Comparison of ENCODE assay signal across 12 mouse cellular contexts in the genomic region with DNA sequence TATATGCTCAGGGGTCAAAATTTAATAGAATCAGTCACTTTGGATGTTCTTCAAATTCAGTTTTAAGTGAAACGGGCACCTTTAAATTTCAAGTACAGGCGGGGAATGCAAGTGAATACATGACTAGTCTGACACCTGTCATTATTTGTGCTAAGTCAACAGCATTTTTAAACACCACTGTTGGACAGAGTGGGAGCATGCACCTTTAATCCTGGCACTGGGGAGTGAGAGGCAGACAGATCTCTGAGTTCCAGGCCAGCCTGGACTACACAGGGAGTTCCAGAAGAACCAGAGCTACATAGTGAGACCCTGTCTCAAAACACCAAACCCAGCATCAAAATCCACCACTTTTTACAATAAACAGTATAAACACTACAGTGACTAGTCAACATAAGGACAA.
"Had no signal": no experiment of that assay in that cellular context is flagged by ENCODE, and none has a peak within 500 bp of the region (broad histone marks: within the 10 kb centered on the region; RNA-seq: fewer than 3 reads in every experiment).

No protein-coding gene starts in this region.

- ATAC-seq: midbrain, embryonic 16.5 days had no signal

- H3K9me3 ChIP-seq: hindbrain, embryonic 15.5 days; limb, embryonic 10.5 days; midbrain, embryonic 12.5 days; neural tube, embryonic 13.5 days had no signal

- H3K4me3 ChIP-seq: hindbrain, embryonic 15.5 days; left cerebral cortex, adult 2 months; limb, embryonic 10.5 days; midbrain, embryonic 12.5 days; neural tube, embryonic 13.5 days had no signal

- H3K4me2 ChIP-seq: hindbrain, embryonic 15.5 days; midbrain, embryonic 12.5 days; neural tube, embryonic 13.5 days had no signal

- H3K4me1 ChIP-seq: hindbrain, embryonic 15.5 days; limb, embryonic 10.5 days; midbrain, embryonic 12.5 days; neural tube, embryonic 13.5 days had no signal

- H3K9ac ChIP-seq: hindbrain, embryonic 15.5 days; midbrain, embryonic 12.5 days; neural tube, embryonic 13.5 days had no signal

- DNase-seq: kidney, adult 18-20 months; kidney, postnatal 25 days; lung, adult 18-20 months; retina, postnatal 1 day; thymus, adult 18-20 months; thymus, postnatal 36 days had no signal

- H3K27me3 ChIP-seq: hindbrain, embryonic 15.5 days; midbrain, embryonic 12.5 days; neural tube, embryonic 13.5 days had no signal

- H3K27ac ChIP-seq: hindbrain, embryonic 15.5 days; left cerebral cortex, adult 2 months; limb, embryonic 10.5 days; midbrain, embryonic 12.5 days; neural tube, embryonic 13.5 days had no signal

- H3K36me3 ChIP-seq: hindbrain, embryonic 15.5 days had no signal
